Mouse (Mus musculus) liver, adult 2 months (tissue): Measurements from ENCODE around the gene Smcr8. TPM values are rescaled to one million over a fixed set of nuclear protein-coding genes. Genes with fewer than 3 reads are reported as not detected.

Experiments
- DNase-seq: peaks from one replicate; pipeline ENCODE4 v3.0.0-alpha.2; 2011; ENCODE audit warnings: low read depth, low spot score; ENCODE audit errors: extremely low read depth
- H3K27ac ChIP-seq: fragments of 200-500 bp; replicated peaks from 2 replicates; pipeline ENCODE4 v1.5.1; 2012; ENCODE audit warnings: low read depth, mild to moderate bottlenecking, control low read depth, inconsistent platforms, low read length; ENCODE audit not compliant: insufficient read depth
- H3K27me3 ChIP-seq: fragments of 200-500 bp; 2 replicates; pipeline ENCODE4 v1.6.1; 2012; ENCODE audit warnings: mild to moderate bottlenecking, moderate library complexity, low read length, inconsistent platforms; ENCODE audit not compliant: control insufficient read depth, insufficient read depth
- H3K36me3 ChIP-seq: fragments of 200-500 bp; 2 replicates; pipeline ENCODE4 v1.6.1; 2012; ENCODE audit warnings: low read length, inconsistent platforms; ENCODE audit not compliant: control insufficient read depth, insufficient read depth
- H3K4me1 ChIP-seq: fragments of 200-500 bp; 2 replicates; pipeline ENCODE4 v1.6.1; 2011; ENCODE audit warnings: low read length; ENCODE audit not compliant: control insufficient read depth, insufficient read depth
- H3K4me3 ChIP-seq: fragments of 200-500 bp; 2 replicates; pipeline ENCODE4 v1.5.1; 2011; ENCODE audit warnings: low read depth, mild to moderate bottlenecking, control low read depth, low read length, moderate library complexity; ENCODE audit not compliant: insufficient read depth
- H3K79me2 ChIP-seq: fragments of 200-500 bp; 2 replicates; pipeline ENCODE4 v1.6.1; 2012; ENCODE audit warnings: inconsistent platforms, mild to moderate bottlenecking, low read length, moderate library complexity; ENCODE audit not compliant: control insufficient read depth, insufficient read depth
- H3K9ac ChIP-seq: fragments of 200-500 bp; 2 replicates; pipeline ENCODE4 v1.6.1; 2012; ENCODE audit warnings: low read depth, mild to moderate bottlenecking, control low read depth, inconsistent platforms, low read length
- CTCF ChIP-seq: fragments of 200-500 bp; IDR thresholded peaks from 2 replicates; pipeline ENCODE4 v1.5.1; 2011; ENCODE audit warnings: low read depth, low read length, control low read depth
- POLR2A ChIP-seq: fragments of 200-500 bp; IDR thresholded peaks from 2 replicates; pipeline ENCODE4 v1.6.1; 2011; ENCODE audit warnings: low read length, control low read depth; ENCODE audit not compliant: insufficient read depth; ENCODE audit errors: extremely low read depth
- WGBS: fragments of 180-500 bp; shearing (Covaris S2); methylation state at CpG from one replicate; pipeline ENCODE4 v1.1.7; 2018; 5-methylcytosine and 5-hydroxymethylcytosine counted together
- polyA plus RNA-seq: library from polyadenylated mRNA; depleted of rRNA; stranded (reverse); fragments of >200 nt; gene quantifications from 2 replicates; pipeline ENCODE4 v1.2.3, GENCODE M21; 2012
- total RNA-seq: library from RNA; depleted of rRNA; stranded (reverse); fragments of >200 nt; gene quantifications from 2 replicates; pipeline ENCODE4 v1.2.3, GENCODE M21; 2014

Smcr8 gene
- total and polyA plus RNA-seq, 2 experiments = 7.7 to 9.3 TPM

- TF ChIP-seq CTCF (no peak), POLR2A (no peak)
- Histone ChIP-seq H3K36me3 (no peaks in the 10 kb centered on the region), H3K79me2 (no peaks in the 10 kb centered on the region; the same call in 1 of the 2 replicates), H3K9ac (no peak overlapping the region), H3K27ac (no peak overlapping the region), H3K27me3 (no peaks in the 10 kb centered on the region), H3K4me1 (peaks cover 22% of the 10 kb centered on the region), H3K4me3 (no peak overlapping the region)
- WGBS = 55% methylated on average over 2 of the region's 2 CpGs
- DNase-seq = no peak
Observed at GRCm38 (mm10) chr11:60734206-60734605, 43.1 kb upstream of the Smcr8 start.

- no peak overlapping the region for H3K9ac ChIP-seq
- TF ChIP-seq CTCF (no peak), POLR2A (no peak)
- no peaks in the 10 kb centered on the region for H3K36me3 ChIP-seq
- no peaks in the 10 kb centered on the region for H3K27me3 ChIP-seq
- H3K4me1 ChIP-seq = peaks cover 17% of the 10 kb centered on the region
- H3K4me3 ChIP-seq = no peak overlapping the region
- H3K79me2 ChIP-seq = no peaks in the 10 kb centered on the region; the same call in 1 of the 2 replicates
- WGBS = 81% methylated on average over 5 of the region's 5 CpGs
- H3K27ac ChIP-seq = no peak overlapping the region
- DNase-seq = no peak
Observed at GRCm38 (mm10) chr11:60735191-60735590, 42.1 kb upstream of the Smcr8 start.

DNA sequence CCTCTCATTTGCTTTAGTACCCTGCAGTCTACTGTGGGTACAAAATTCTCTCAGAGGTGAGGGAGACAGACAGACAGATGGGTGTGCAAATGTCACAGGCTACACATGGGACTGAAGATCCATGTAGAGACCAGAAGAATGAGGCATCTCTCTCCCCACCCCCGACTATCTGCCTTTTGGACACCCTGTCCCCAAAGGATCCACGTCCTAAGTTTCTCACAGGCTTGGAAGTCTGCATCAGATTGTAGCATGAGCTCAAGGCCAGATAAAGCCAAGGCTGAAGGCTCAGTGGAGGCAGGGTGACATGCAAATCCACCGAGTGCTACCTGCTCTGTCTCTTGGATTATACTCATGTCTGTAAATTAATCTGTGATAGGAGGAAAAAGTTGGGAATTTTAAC, 40.8 kb upstream of the Smcr8 start:
- TF ChIP-seq POLR2A (no peak), CTCF (no peak)
- Histone ChIP-seq H3K79me2 (no peaks in the 10 kb centered on the region; the same call in 1 of the 2 replicates), H3K27me3 (no peaks in the 10 kb centered on the region), H3K27ac (no peak overlapping the region), H3K4me1 (peaks cover 5% of the 10 kb centered on the region), H3K36me3 (no peaks in the 10 kb centered on the region), H3K9ac (no peak overlapping the region), H3K4me3 (no peak overlapping the region)
- WGBS = 81% methylated on average over 3 of the region's 3 CpGs
- DNase-seq = no peak

DNA sequence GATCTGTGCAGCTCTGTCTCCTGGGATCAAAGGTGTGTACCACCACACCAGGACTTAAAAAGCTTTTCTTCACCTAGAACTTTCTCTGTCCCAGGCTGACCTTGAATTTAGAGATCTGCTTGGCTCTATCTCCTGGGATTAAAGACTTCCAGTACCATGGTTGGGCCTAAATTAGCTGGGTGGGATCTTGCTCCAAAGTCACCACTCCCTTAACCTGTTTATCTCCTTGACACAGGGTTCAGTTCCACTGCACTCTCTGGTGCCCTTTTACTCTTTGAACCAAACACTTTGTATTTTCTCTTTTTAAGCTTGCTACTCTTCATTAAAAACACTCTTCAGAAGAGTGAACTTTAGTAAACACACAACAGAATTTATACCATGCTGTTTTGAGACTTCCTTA, 39.9 kb upstream of the Smcr8 start:
- Histone ChIP-seq H3K4me1 (no peaks in the 10 kb centered on the region), H3K79me2 (no peaks in the 10 kb centered on the region; the same call in 1 of the 2 replicates), H3K27me3 (no peaks in the 10 kb centered on the region), H3K4me3 (no peak overlapping the region), H3K36me3 (no peaks in the 10 kb centered on the region), H3K9ac (no peak overlapping the region), H3K27ac (no peak overlapping the region)
- peak; percentile 43 for DNase-seq
- no peak for TF ChIP-seq CTCF
- no peak for TF ChIP-seq POLR2A

DNA sequence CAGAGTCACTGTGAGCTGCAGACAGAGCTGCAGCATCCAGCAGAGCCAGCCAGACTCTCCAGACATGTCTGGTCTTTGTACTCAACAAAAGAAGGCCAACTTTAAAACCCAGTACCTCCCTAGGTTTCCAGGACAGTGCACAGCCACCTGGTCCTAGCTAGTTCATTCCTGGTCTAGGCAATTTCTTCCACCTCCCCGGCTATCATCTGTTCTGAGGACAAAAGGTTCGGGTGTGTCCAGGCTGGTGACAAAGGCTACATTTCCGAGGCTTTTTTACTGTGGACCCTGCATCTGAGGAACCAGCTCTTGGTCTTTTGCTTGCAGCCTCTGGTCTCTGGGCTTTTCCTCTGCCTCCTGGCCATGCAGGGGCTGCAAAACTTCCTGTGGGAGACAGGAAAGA, 37.0 kb upstream of the Smcr8 start:
- no peak for DNase-seq
- Histone ChIP-seq H3K4me3 (no peak overlapping the region), H3K9ac (no peak overlapping the region), H3K27ac (no peak overlapping the region), H3K27me3 (no peaks in the 10 kb centered on the region), H3K4me1 (no peaks in the 10 kb centered on the region), H3K36me3 (peaks cover under 1% of the 10 kb centered on the region; the same call in 1 of the 2 replicates), H3K79me2 (no peaks in the 10 kb centered on the region)
- 82% methylated on average over 3 of the region's 3 CpGs for WGBS
- no peak for TF ChIP-seq CTCF
- TF ChIP-seq POLR2A = no peak

DNA sequence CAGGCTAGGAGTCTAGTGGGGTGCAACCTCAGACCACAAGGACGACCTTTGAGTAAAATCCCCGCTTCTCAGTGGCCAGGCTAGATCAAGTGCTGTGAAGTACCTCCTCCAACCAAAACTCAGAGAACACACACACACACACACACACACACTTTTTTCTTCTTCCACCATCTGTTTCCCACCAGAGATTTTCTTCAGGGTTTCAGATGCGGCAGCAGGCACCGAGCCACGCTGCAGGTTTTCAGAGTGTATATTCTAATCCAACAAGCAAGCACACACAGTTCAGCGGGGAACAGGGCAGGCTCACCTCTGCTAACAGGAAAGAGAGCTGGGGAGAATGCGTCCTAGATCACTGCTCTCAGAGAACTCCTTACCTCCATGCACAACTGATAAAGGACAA, 21.8 kb upstream of the Smcr8 start:
- 95% methylated on average over 7 of the region's 7 CpGs for WGBS
- Histone ChIP-seq H3K36me3 (peaks cover 23% of the 10 kb centered on the region), H3K27me3 (no peaks in the 10 kb centered on the region), H3K9ac (no peak overlapping the region), H3K4me3 (no peak overlapping the region), H3K4me1 (no peaks in the 10 kb centered on the region), H3K79me2 (no peaks in the 10 kb centered on the region), H3K27ac (no peak overlapping the region)
- no peak for DNase-seq
- TF ChIP-seq CTCF = no peak
- TF ChIP-seq POLR2A = no peak
